Mouse (Mus musculus) adrenal gland, postnatal 4 days (tissue): ENCODE data around the gene Pex7. TPM values are rescaled to one million over a fixed set of nuclear protein-coding genes. Genes with fewer than 3 reads are reported as not detected.

Experiments
- DNase-seq, 2 experiments: peaks; one replicate each; pipeline ENCODE4 v3.0.0; 2021 to 2022; ENCODE audit warnings: low spot score in 2 of 2, mixed read lengths in 2 of 2
- long read RNA-seq, 2 experiments: library from polyadenylated mRNA; stranded (forward); transcript quantifications; one replicate each; pipeline ENCODE4 v2.0.0; 2021
- total RNA-seq, 2 experiments: library from RNA; stranded (reverse); gene quantifications; 2 replicates each; pipeline ENCODE4 v1.2.3; 2021

Pex7 gene
- total RNA-seq: 10 to 100 TPM; 40.6 to 41.3 TPM
- long read RNA-seq, experiment 1, full-length matches to known transcripts: 33 of 40 reads
- long read RNA-seq, experiment 1, partial matches to known transcripts: 0 of 40 reads
- long read RNA-seq, experiment 1, other reads (novel, unspliced or antisense): 7 of 40 reads
- long read RNA-seq, experiment 2, full-length matches to known transcripts: 47 of 85 reads
- long read RNA-seq, experiment 2, partial matches to known transcripts: 1 of 85 reads
- long read RNA-seq, experiment 2, other reads (novel, unspliced or antisense): 37 of 85 reads

DNA sequence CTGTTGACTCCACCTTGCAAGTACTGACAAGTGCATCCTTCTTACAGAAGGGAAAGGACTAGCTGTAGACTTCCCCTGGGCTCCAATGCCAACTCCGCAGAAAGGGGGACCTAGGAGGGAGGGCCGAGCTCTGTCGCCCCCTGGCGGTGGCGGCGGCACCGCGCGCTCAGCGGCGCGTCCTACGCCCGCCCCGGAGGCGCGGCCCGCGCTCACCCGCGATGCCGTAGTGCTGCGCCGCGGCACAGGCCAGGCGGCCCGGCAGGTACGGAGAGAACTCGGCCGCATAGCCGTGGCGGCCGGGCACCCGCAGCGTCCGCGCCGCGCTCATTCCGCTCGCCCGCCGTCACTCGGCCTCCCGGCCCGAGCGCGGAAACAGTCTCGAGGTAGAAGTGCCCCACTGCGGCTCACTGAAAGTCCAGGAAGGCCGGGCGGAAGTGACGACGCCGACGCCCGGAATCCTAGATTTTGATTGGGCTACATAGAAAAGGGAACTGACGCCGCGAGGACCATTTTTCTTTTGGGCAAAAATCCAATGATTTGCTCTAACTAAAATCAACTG is at the start of gene Pex7:
Pex7 (minus strand) TSS at position 444 of the 559 bp plus-strand sequence.
- peak; percentile 77 to 82 for DNase-seq

GRCm38 (mm10) chr10:19956745-19957144 is 49.3 kb upstream of the Pex7 start:
- no peak for DNase-seq

GRCm38 (mm10) chr10:19955817-19956216 is 48.3 kb upstream of the Pex7 start:
- no peak for DNase-seq

DNA sequence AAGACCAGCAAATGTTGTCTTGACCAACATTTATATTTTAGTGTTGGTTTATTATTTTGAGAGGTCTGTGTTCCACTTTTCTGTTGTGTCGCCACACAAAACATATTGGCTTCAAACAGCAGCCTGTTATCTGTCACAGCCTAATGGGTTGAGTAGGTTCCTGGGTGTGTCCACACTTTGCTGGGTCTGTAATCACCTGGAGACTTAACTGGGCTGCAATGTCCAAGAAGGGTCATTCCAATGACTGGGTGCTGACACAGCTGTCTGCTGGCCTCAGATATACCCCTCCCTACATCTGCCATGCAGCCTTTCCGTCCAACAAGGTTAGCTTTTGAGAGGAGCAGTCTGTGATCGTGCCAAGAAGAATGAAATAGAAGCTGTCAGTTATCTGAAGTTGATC is 47.1 kb upstream of the Pex7 start:
- DNase-seq: no peak

DNA sequence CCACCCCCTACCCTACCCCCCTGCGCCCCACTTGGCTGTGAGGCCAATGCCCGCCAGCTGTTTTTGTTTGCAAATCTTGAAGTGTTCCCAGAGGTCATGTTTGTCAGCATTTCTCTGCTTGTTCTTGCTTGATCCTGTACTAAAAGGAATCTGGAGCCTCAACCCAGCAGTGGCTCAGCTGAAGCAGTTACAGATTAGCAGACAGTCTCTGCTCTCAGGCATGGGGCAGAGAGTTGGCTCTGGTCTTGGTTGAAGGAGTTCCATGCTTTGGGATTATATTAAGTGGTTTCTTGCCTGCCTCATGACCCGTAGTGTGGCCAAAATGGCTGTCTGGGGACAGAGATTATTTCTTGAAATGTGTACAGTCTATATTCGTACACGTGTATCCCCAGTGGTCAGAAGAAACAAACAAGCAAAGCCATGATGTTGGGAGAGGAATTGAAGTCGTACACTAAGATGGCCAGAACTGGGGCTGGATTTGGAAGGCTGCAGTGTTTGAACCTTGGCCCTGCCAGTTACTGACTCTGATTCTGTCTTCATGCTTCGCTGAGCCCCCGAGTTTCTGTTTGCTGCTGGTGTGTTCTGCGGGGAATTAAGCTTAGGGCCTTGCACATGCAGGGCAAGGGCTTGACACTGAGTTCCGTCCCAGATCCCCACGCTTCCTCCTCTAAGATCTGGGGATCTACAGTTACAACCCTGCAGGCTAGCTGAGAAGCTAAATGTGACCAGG is 45.7 kb upstream of the Pex7 start:
- DNase-seq: no peak

DNA sequence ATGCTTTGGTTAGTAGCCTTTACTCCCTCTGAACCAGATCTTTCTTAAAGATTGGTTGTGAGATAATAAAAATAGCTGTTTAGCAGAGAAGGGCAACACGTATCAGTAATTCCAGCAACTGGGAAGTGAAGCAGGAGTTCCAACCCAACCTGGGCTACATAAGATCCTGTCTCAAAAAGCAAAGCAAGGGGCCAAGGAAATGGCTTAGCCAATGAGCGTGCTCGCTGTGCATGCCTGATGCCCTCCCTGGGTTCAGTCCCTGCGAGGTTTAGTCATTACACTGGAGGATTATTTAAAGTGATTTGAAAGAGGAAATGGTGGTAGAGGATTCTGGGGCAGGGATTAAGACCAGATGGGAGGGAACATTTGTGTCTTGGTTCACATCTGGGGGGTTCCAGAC is 41.6 kb upstream of the Pex7 start:
- DNase-seq: no peak

- no peak for DNase-seq
These were observed 40.9 kb upstream of the Pex7 start for GRCm38 (mm10) chr10:19948381-19948780.

GRCm38 (mm10) chr10:19947901-19948300 is 40.4 kb upstream of the Pex7 start:
- no peak for DNase-seq

- DNase-seq: no peak
These were observed 40.0 kb upstream of the Pex7 start for GRCm38 (mm10) chr10:19947441-19947840.

GRCm38 (mm10) chr10:19946644-19947043 is 39.2 kb upstream of the Pex7 start:
- DNase-seq: no peak

DNA sequence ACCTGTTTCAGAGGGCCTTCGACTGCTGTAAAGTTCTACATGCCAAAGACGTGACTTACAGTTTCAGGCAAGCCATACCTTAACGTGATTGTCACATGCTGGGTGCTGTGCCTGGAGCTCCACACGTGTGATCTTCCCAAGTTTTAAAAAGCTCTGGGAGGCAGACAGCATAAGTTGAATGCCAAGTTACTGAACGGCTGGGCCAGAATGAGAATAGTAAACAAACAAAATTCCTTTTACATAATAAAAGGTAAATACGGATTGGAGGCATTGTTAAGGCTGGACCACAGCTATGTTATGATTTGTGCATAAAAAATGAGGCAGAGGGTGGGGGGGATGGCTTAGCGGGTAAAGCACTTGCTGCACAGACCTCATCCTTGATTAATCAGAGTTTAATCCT is 38.2 kb upstream of the Pex7 start:
- no peak for DNase-seq

DNA sequence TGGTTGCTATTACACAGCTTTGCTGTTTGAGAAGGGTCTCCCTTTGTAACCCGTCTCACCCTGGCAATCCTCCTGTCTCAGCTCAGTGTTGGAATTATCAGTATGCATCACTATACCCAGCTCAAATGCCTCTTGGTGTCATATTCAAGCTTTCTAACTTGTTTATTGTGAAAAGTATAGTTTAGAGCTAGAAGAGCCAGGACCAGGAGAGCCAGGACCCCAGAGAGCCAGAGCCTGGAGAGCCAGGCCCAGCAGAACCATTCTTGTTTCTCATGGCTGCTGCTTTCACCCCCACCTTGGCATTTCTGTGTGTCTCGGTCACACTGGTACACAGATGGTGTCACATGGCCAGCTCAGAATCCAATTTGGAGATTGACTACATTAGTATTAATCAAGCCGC is 35.1 kb upstream of the Pex7 start:
- DNase-seq: no peak

GRCm38 (mm10) chr10:19941914-19942313 is 34.4 kb upstream of the Pex7 start:
- no peak for DNase-seq

DNA sequence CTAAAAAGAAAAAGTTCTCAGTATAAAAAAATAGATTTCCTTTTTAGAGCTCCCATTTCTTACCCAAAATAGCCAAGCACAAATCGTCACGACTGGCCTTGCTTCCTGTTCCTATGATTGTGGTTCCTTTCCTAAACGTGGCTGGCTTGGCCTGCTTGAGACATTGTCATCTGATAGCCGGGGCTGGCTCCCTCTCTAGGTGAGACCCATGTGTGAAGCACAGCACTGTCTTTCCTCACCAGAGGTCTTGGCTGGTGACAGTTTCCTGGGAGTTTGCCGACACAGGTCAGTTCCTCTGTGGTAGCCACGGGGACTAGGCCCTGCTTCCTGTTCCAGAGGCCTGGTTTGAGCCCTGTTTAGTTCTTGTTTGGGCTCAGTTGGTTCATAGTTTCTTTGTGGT is 33.6 kb upstream of the Pex7 start:
- DNase-seq: no peak

DNA sequence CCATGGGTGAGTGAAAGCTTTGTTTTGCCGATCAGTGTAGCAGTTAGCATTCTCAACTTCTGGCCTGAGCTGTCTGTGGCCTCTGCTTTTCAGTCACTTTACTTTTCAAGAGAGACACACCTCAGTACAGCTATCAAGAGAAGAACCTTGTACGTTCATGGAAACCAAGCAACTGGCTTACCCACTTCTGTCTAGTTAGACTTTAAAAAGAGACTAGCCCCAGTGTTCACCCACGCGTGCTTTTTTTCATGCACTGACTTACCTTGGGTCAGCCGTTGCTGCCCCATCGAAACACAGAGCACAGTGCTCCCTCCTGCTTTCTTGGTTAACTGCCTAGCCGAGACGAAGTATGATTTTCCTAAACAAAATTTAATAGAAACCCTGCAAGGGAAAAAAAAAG is 33.1 kb upstream of the Pex7 start:
- DNase-seq: no peak

- DNase-seq: no peak
These were observed 32.6 kb upstream of the Pex7 start for GRCm38 (mm10) chr10:19940127-19940526.

DNA sequence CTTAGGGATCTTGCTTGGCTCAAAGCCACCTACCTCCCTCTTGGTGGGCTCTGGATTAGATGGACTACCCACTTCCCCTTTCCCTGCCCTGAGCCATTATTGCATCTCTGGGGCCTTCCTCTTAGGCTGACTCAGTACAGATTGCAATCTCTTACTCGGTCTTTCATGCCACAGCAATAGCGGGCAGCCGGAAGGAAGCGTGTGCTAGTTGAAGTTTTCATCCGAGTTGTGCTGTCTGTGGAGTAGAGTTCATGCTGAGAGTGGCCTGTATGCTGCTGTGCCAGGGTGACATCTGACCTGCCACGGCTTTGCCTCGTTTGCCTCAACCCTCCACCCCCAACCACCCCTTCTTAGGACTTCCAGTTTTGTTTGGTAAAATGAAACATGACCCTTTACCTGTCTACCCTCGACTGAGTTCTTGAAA is 31.8 kb upstream of the Pex7 start:
- no peak for DNase-seq

GRCm38 (mm10) chr10:19938738-19939137 is 31.2 kb upstream of the Pex7 start:
- DNase-seq: no peak

- no peak for DNase-seq
These were observed 29.6 kb upstream of the Pex7 start for GRCm38 (mm10) chr10:19936961-19937708.

GRCm38 (mm10) chr10:19935821-19936367 is 28.4 kb upstream of the Pex7 start:
- no peak for DNase-seq

DNA sequence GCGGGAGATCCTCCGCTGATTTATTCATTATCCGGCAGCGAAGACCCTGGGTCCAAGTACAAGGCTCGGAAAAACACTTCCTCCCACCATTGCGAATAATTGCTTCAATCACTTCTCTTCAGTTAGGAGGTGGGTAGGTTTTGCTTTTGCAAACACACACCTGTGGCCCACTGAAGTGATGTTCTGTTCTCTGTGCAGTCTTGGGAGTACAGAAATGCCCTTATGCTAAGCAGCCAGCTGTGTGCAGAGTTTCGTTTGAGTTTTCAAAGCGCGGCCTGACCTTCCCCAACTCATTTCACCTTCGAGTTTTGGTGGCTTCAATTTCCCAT is 27.8 kb upstream of the Pex7 start:
- DNase-seq: no peak
